Mouse (Mus musculus): ENCODE results near the gene Sgta.
"Not testable (repeated sequence)": the region's sequence is repeated elsewhere in the genome, so short reads cannot be mapped to it uniquely, and the experiment has no call there.

DNA sequence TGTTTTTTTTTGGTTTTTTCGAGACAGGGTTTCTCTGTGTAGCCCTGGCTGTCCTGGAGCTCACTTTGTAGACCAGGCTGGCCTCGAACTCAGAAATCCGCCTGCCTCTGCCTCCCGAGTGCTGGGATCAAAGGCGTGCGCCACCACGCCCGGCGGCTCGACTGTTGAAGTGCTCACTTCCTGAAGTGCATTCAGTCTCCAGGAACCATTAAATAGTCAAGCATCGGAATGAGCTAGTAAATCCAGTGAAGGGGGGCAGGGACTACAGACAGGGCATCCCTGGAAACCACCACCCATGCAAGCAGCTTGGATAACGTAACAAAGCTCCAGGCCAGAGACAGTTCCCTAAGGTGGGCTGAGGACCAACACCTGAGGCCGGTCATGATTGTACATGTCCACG, 14.7 kb downstream of the Sgta start:
- not testable (repeated sequence) for TF ChIP-seq CTCF (IDR thresholded peaks at IDR 0.05; ENCODE audit: low read depth, low read length); POLR2A (IDR thresholded peaks at IDR 0.05; ENCODE audit: extremely low read depth, insufficient read depth, low read length)
